Mouse (Mus musculus): ENCODE results near the gene Cops8. TPM values are rescaled to one million over a fixed set of nuclear protein-coding genes. Genes with fewer than 3 reads are reported as not detected.

Cops8 gene
- polyA plus RNA-seq, 1 experiment from 2014 or later = 178 TPM

DNA sequence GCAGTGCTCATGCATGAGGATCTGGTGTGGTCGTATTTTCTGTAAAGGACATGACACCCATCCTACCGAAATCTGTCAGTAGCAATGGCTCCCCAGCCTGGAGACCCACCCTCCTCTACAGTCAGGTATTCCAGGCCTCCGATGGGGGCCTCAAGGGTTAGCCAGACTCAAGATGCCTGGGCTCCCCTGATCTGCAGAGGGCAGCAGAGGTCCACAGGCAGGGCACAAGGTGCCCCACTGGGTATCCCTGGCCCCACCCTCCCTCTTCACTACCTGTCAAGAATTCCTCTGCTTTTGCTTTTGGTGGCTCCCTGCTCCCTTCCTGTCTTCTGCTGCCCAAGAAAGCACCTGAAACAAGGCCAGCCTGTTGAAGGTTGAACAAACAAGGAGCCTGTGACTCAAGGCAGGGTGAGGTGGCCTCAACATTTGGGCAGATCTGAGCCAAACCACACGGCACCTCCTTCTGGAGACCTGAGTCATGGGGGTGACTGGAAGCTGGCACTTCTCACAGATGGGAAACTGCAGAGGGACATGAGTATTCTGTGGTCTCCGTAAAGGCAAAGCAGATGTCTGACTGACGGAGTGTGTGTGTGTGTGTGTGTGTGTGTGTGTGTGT, 30.7 kb downstream of the Cops8 start:
- Histone ChIP-seq H3K9me3 (ENCODE audit: control insufficient read depth, low read length) (no peaks in the 10 kb centered on the region), H3K36me3 (ENCODE audit: control insufficient read depth, insufficient read depth, low read length) (no peaks in the 10 kb centered on the region), H3K9ac (replicated peaks; ENCODE audit: low read length) (no peak overlapping the region), H3K27me3 (ENCODE audit: control insufficient read depth, insufficient read depth, low read length) (no peaks in the 10 kb centered on the region), H3K4me1 (ENCODE audit: control insufficient read depth, insufficient read depth, low read length) (no peaks in the 10 kb centered on the region), H3K4me2 (ENCODE audit: low read length) (no peak overlapping the region), H3K4me3 (replicated peaks; ENCODE audit: low read depth, low read length) (no peak overlapping the region), H3K27ac (replicated peaks; ENCODE audit: low read depth, low read length) (no peak overlapping the region)
- ATAC-seq (ENCODE audit: low FRiP score, low TSS enrichment) (no peak), DNase-seq (no peak)
- WGBS = 76% methylated on average over 6 of the region's 6 CpGs

DNA sequence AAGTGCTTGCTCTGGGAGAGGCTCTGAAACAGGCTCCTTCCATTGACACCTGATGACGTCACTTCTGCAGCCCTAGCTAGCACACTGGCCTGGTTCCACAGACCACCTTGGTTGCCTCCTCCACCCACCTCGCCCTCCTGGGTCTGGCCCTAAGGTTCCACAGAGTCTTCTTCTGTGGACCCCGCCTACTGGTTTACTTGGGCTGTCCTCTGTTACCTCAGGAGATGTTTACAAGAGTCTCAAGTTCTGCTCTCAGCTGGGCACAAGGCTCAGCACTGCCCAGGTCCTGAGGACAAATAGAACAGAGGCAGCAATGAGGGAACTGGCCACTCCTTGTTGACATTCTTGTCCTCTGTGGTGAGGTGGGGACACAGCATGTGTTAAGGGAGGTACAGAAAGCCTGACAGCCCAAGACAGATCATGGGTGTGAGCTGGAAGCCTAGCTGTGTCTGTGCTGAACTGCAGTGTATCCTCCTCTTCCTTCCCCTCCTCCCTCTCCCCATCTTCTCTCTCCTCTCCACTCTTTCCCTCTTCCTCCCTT, 31.5 kb downstream of the Cops8 start:
- Histone ChIP-seq H3K36me3 (ENCODE audit: control insufficient read depth, insufficient read depth, low read length) (no peaks in the 10 kb centered on the region), H3K9me3 (ENCODE audit: control insufficient read depth, low read length) (no peaks in the 10 kb centered on the region), H3K4me3 (replicated peaks; ENCODE audit: low read depth, low read length) (no peak overlapping the region), H3K4me2 (ENCODE audit: low read length) (no peak overlapping the region), H3K9ac (replicated peaks; ENCODE audit: low read length) (no peak overlapping the region), H3K27ac (replicated peaks; ENCODE audit: low read depth, low read length) (no peak overlapping the region), H3K4me1 (ENCODE audit: control insufficient read depth, insufficient read depth, low read length) (no peaks in the 10 kb centered on the region), H3K27me3 (ENCODE audit: control insufficient read depth, insufficient read depth, low read length) (no peaks in the 10 kb centered on the region)
- WGBS = 75% methylated on average over 3 of the region's 3 CpGs
- no peak for DNase-seq
- no peak for ATAC-seq (ENCODE audit: low FRiP score, low TSS enrichment)

DNA sequence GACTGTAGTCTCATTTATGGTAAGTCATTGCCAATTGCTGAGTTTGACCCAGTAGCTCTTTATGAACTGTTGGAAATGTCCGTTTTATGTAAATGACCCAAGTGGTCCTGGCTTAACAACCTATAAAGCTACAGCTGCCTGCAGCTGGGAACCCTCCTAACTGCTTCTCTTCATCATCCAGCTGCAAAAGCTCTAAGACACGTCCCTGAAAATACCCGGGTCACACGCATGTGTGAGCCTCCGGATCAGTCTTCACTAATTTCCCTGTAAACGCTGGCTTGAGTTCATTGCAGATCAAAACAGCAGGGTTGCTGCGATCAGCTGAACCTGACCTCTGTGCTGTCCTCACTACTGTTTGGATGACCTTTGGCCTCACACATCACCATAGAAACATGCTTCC, 35.6 kb downstream of the Cops8 start:
- no peak for ATAC-seq (ENCODE audit: low FRiP score, low TSS enrichment)
- no peak for DNase-seq
- Histone ChIP-seq H3K36me3 (ENCODE audit: control insufficient read depth, insufficient read depth, low read length) (no peaks in the 10 kb centered on the region), H3K4me1 (ENCODE audit: control insufficient read depth, insufficient read depth, low read length) (no peaks in the 10 kb centered on the region), H3K27me3 (ENCODE audit: control insufficient read depth, insufficient read depth, low read length) (no peaks in the 10 kb centered on the region), H3K9me3 (ENCODE audit: control insufficient read depth, low read length) (no peaks in the 10 kb centered on the region), H3K27ac (replicated peaks; ENCODE audit: low read depth, low read length) (no peak overlapping the region), H3K4me3 (replicated peaks; ENCODE audit: low read depth, low read length) (no peak overlapping the region), H3K4me2 (ENCODE audit: low read length) (no peak overlapping the region), H3K9ac (replicated peaks; ENCODE audit: low read length) (no peak overlapping the region)
- WGBS = 79% methylated on average over 7 of the region's 7 CpGs

DNA sequence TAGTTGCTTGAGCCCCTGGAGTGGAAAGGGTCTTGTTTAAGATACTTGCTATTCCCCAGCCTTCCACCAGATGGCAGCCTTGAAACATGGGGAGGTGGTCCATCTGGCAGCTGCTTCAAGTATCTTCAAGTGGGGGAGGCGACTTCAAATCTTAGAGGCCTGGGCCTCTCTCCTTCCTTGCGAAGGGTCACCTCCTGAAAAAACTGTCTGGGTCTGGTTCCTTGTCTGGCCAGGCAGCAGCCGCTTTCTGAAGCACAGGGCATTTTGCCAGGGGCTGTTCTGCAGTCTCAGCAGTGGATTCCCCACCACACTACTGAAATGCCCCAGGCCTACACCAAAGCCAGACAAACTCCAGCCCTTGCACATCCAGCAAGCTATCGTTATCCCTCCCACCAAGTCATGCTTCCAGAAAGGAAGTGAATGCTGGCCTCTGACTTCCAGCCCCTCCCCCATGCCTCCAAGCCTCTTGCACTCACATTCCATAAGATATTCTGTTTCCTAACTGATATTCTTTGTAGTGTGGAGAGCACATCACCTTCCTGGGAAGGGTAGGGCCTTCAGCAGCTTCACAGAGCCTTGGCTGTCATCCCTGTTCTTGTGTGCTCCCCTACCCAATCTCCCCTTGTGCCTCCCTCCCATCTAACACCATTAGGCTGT, 48.1 kb downstream of the Cops8 start:
- Histone ChIP-seq H3K36me3 (ENCODE audit: control insufficient read depth, insufficient read depth, low read length) (no peaks in the 10 kb centered on the region), H3K9me3 (ENCODE audit: control insufficient read depth, low read length) (no peaks in the 10 kb centered on the region), H3K4me2 (ENCODE audit: low read length) (no peak overlapping the region), H3K9ac (replicated peaks; ENCODE audit: low read length) (peak overlapping the region; percentile 35; the same call in 1 of the 2 replicates), H3K4me1 (ENCODE audit: control insufficient read depth, insufficient read depth, low read length) (0 out of 2 replicates have a peak, but pooled peaks cover 6% of the 10 kb centered on the region), H3K27me3 (ENCODE audit: control insufficient read depth, insufficient read depth, low read length) (no peaks in the 10 kb centered on the region), H3K27ac (replicated peaks; ENCODE audit: low read depth, low read length) (no peak overlapping the region; the same call in 1 of the 2 replicates), H3K4me3 (replicated peaks; ENCODE audit: low read depth, low read length) (no peak overlapping the region)
- ATAC-seq (ENCODE audit: low FRiP score, low TSS enrichment) (no peak; the same call in 1 of the 2 replicates), DNase-seq (peak; percentile 89)
- 15% methylated on average over 4 of the region's 4 CpGs for WGBS

DNA sequence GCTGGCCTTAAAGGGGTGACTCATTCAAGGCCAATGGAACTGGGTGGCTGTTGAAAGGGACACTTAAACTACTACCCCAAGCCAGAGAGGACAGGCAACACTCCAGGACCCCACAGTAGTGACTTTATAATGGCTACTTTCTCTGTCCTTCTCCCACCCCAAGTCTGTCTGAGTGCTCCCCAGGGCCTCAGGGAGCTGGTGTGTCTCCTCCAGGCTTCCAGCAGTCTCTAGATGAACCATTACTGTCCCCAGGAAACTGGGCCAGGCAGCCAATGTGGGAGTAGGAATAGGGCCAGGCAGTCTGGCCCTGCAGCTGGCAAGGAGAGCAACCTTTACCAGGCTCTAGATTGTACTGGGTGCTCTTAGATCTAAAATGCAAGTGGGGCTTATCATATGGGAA, 49.0 kb downstream of the Cops8 start:
- ATAC-seq (ENCODE audit: low FRiP score, low TSS enrichment) (no peak), DNase-seq (no peak)
- Histone ChIP-seq H3K9ac (replicated peaks; ENCODE audit: low read length) (no peak overlapping the region), H3K4me2 (ENCODE audit: low read length) (no peak overlapping the region), H3K27me3 (ENCODE audit: control insufficient read depth, insufficient read depth, low read length) (no peaks in the 10 kb centered on the region), H3K27ac (replicated peaks; ENCODE audit: low read depth, low read length) (no peak overlapping the region), H3K9me3 (ENCODE audit: control insufficient read depth, low read length) (no peaks in the 10 kb centered on the region), H3K4me1 (ENCODE audit: control insufficient read depth, insufficient read depth, low read length) (0 out of 2 replicates have a peak, but pooled peaks cover 6% of the 10 kb centered on the region), H3K36me3 (ENCODE audit: control insufficient read depth, insufficient read depth, low read length) (no peaks in the 10 kb centered on the region), H3K4me3 (replicated peaks; ENCODE audit: low read depth, low read length) (no peak overlapping the region)

DNA sequence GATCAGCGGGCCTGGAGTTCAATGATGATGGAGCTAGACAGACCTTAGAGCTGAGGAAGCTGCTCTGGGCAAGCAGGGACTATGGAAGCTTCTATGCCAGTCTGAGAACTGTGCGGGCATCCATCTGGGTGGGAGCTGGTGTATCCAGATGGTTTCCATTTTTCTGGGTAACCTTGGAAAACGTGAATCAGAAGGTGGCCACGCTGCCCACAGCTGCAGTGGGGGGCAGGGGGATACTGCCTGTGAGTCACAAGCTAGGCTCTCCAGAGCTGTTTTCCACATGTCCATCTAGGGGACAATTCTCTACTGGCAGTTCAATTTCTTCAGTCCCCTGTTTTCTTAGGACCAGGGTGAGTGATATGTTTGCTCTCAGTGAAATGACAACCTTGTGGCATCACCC, 49.8 kb downstream of the Cops8 start:
- ATAC-seq (ENCODE audit: low FRiP score, low TSS enrichment) = no peak
- Histone ChIP-seq H3K9ac (replicated peaks; ENCODE audit: low read length) (no peak overlapping the region), H3K4me3 (replicated peaks; ENCODE audit: low read depth, low read length) (no peak overlapping the region), H3K4me1 (ENCODE audit: control insufficient read depth, insufficient read depth, low read length) (0 out of 2 replicates have a peak, but pooled peaks cover 6% of the 10 kb centered on the region), H3K27me3 (ENCODE audit: control insufficient read depth, insufficient read depth, low read length) (no peaks in the 10 kb centered on the region), H3K4me2 (ENCODE audit: low read length) (no peak overlapping the region), H3K9me3 (ENCODE audit: control insufficient read depth, low read length) (no peaks in the 10 kb centered on the region), H3K36me3 (ENCODE audit: control insufficient read depth, insufficient read depth, low read length) (no peaks in the 10 kb centered on the region), H3K27ac (replicated peaks; ENCODE audit: low read depth, low read length) (no peak overlapping the region)
- DNase-seq = no peak
- WGBS = 87% methylated on average over 4 of the region's 4 CpGs

DNA sequence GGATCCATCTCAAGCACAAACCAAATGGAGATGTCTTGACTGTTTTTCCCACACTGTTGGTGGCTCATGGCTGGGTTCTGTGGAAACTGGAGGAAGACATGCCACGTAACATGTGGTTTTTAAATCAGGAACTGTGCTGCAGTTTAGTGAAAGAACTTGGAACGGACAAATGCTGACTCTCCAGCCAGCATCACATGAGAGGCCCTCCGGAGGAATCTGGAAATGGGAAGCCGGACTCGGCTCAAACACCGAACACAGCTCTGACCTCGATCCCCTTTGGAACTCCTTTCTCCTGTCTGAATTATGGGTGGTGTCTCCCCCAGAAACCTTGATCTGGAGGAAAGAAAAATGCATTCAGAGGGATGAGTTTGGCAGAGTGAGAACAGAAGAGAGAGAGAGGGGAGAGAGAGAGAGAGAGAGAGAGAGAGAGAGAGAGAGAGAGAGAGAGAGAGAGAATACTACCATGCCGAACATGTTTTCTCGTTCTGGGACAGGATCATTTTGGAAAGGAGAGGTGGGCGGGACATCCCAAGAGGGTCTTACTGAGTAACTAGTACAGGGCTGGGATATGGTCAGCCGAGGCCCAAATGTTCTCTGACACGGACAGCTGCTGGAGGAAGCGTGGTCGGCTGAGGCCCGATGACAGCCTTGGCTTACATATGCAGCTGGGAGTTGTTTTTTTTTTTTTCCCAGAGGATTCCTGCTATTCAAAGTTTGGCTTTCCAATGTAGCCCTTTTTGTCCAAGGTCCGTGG, 53.9 kb downstream of the Cops8 start:
- no peak for ATAC-seq (ENCODE audit: low FRiP score, low TSS enrichment)
- H3K36me3 ChIP-seq (ENCODE audit: control insufficient read depth, insufficient read depth, low read length) = no peaks in the 10 kb centered on the region
- no peak overlapping the region for H3K4me2 ChIP-seq (ENCODE audit: low read length)
- no peak for DNase-seq
- no peak overlapping the region for H3K27ac ChIP-seq (replicated peaks; ENCODE audit: low read depth, low read length)
- H3K4me3 ChIP-seq (replicated peaks; ENCODE audit: low read depth, low read length) = no peak overlapping the region
- no peaks in the 10 kb centered on the region for H3K9me3 ChIP-seq (ENCODE audit: control insufficient read depth, low read length)
- H3K27me3 ChIP-seq (ENCODE audit: control insufficient read depth, insufficient read depth, low read length) = no peaks in the 10 kb centered on the region
- 91% methylated on average over 16 of the region's 16 CpGs for WGBS
- no peak overlapping the region for H3K9ac ChIP-seq (replicated peaks; ENCODE audit: low read length)
- no peaks in the 10 kb centered on the region for H3K4me1 ChIP-seq (ENCODE audit: control insufficient read depth, insufficient read depth, low read length)

DNA sequence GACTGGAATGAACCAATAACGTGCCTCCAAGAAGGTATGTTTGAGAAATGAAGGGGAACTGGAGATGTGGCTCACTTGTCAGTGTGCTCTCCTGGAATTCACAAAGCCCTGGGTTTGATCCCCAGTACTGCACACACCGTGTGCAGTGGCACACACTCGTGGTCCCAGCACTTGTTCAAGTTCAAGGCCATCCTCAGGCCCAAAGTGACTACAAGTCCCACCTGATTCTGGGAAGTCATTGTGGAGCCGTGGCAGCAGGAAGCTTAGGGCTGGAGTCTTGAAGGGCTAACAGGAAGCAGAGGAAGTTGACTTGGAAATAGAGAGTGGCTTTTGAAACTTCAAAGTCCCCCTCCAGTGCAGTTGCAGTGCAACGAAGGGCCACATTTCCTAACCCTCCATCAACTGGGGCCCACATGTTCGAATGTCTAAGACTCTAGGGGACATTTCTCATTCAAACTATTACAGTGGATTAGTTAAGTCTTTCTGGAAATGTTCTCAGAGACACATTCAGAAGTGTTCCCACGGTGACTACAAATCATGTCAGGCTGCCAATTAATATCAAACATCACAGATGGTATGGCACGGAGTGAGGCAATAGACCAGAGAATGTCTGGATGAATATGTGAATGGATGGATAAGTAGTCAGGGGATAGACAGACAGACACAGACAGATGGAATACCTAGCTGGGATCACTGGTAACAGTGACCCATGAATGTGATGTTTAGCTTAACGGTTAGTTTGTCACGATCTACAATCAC, 54.7 kb downstream of the Cops8 start:
- no peak overlapping the region for H3K27ac ChIP-seq (replicated peaks; ENCODE audit: low read depth, low read length)
- no peaks in the 10 kb centered on the region for H3K36me3 ChIP-seq (ENCODE audit: control insufficient read depth, insufficient read depth, low read length)
- ATAC-seq (ENCODE audit: low FRiP score, low TSS enrichment) (no peak), DNase-seq (no peak)
- no peak overlapping the region for H3K4me3 ChIP-seq (replicated peaks; ENCODE audit: low read depth, low read length)
- no peaks in the 10 kb centered on the region for H3K4me1 ChIP-seq (ENCODE audit: control insufficient read depth, insufficient read depth, low read length)
- 87% methylated on average over 10 of the region's 10 CpGs for WGBS
- no peak overlapping the region for H3K9ac ChIP-seq (replicated peaks; ENCODE audit: low read length)
- H3K4me2 ChIP-seq (ENCODE audit: low read length) = no peak overlapping the region
- no peaks in the 10 kb centered on the region for H3K9me3 ChIP-seq (ENCODE audit: control insufficient read depth, low read length)
- H3K27me3 ChIP-seq (ENCODE audit: control insufficient read depth, insufficient read depth, low read length) = no peaks in the 10 kb centered on the region
